Mouse (Mus musculus) forebrain, embryonic 14.5 days (tissue): ENCODE measurements around the gene Clec2h. TPM values are rescaled to one million over a fixed set of nuclear protein-coding genes. Genes with fewer than 3 reads are reported as not detected.

Source experiments
- ATAC-seq: fragments of 200-750 bp; cut with Nextera tagmentation; 2 replicates; pipeline ENCODE4 v1.8.0; 2017; ENCODE audit warnings: mild to moderate bottlenecking, moderate library complexity
- DNase-seq: peaks from one replicate; pipeline ENCODE4 v3.0.0-alpha.2; 2015; ENCODE audit warnings: low spot score
- H3K27ac ChIP-seq: fragments of 300-500 bp; sonication (generic); 2 replicates; pipeline ENCODE4 v1.5.1; 2014; ENCODE audit warnings: low read depth, mild to moderate bottlenecking, control low read depth, low read length, moderate library complexity
- H3K27me3 ChIP-seq: fragments of 300-500 bp; sonication (generic); replicated peaks from 2 replicates; pipeline ENCODE4 v1.6.1; 2014; ENCODE audit warnings: low read length, control low read depth, mixed read lengths; ENCODE audit not compliant: control insufficient read depth, insufficient read depth
- H3K36me3 ChIP-seq: fragments of 300-500 bp; sonication (generic); 2 replicates; pipeline ENCODE4 v1.6.1; 2014; ENCODE audit warnings: low read length, control low read depth; ENCODE audit not compliant: control insufficient read depth, insufficient read depth
- H3K4me1 ChIP-seq: fragments of 300-500 bp; sonication (generic); 2 replicates; pipeline ENCODE4 v1.6.1; 2014; ENCODE audit warnings: antibody characterized with exemption, low read length, control low read depth; ENCODE audit not compliant: control insufficient read depth, insufficient read depth
- H3K4me2 ChIP-seq: fragments of 300-500 bp; sonication (generic); 2 replicates; pipeline ENCODE4 v1.6.1; 2014; ENCODE audit warnings: mild to moderate bottlenecking, control low read depth, low read length
- H3K4me3 ChIP-seq: fragments of 300-500 bp; sonication (generic); 2 replicates; pipeline ENCODE4 v1.5.1; 2014; ENCODE audit warnings: low read depth, low read length, control low read depth
- H3K9ac ChIP-seq: fragments of 300-500 bp; sonication (generic); 2 replicates; pipeline ENCODE4 v1.6.1; 2014; ENCODE audit warnings: mild to moderate bottlenecking, low read length, control low read depth, moderate library complexity
- H3K9me3 ChIP-seq: fragments of 300-500 bp; sonication (generic); replicated peaks from 2 replicates; pipeline ENCODE4 v1.6.1; 2016; ENCODE audit warnings: low read length, control low read depth, mixed read lengths; ENCODE audit not compliant: control insufficient read depth
- WGBS: fragments of 180-500 bp; shearing (Covaris S2); extraction: QIAGEN DNeasy Blood & Tissue Kit; methylation state at CpG from one replicate; pipeline ENCODE4 v1.1.7; 2014; 5-methylcytosine and 5-hydroxymethylcytosine counted together
- polyA plus RNA-seq: library from polyadenylated mRNA; unstranded; fragments of >200 nt; fragmentation: Nextera tagmentation; extraction: Ambion mirVana; gene quantifications from 2 replicates; pipeline ENCODE4 v1.2.1, GENCODE M21; 2014

Clec2h gene
- polyA plus RNA-seq, 1 experiment from 2014 or later, result not detected

DNA sequence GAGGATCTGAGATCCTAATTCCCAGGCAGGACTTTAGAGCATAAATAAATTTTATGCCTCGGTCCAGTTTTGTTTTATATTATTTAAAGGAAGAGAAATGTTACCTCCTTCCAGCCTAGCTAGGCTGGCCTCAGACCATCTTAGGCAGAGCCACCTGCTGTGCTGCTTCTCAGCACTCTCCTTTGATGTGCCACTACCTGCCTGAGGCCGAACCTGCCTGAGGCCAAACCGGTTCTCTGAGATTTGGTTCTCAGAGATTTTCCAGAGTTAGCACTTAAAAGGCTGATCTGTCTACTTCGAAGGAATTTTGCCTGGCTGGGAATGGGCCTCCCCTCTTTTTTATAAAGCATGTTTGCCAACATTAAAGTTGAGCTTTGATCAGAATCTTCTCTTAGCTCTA lies 7.8 kb downstream of the Clec2h start:
- Histone ChIP-seq H3K27me3 (no peaks in the 10 kb centered on the region), H3K27ac (no peak overlapping the region), H3K4me2 (no peak overlapping the region), H3K4me1 (no peaks in the 10 kb centered on the region), H3K9me3 (no peaks in the 10 kb centered on the region), H3K36me3 (no peaks in the 10 kb centered on the region), H3K9ac (no peak overlapping the region), H3K4me3 (no peak overlapping the region)
- DNase-seq, result no peak
- WGBS, result 61% methylated on average over 4 of the region's 4 CpGs
- ATAC-seq, result no peak

DNA sequence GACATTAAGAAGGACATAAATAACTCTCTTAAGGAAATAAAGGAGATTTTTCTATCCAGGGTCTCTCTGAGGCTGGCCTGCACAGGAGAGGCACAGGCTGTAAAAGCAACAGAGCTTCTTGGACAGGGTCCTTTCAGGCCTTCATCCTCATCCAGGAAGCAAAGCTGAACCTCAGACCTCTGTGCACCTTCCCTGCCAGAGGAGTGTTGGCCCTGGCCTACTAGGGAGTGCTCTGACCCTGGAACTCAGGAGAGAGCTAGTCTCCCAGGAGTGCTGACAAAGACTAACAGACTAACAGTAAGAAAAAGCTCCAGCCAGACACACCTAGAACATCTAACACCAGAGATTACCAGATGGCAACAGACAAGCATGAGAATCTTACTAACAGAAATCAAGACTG lies 17.4 kb downstream of the Clec2h start:
- Histone ChIP-seq H3K27ac (no peak overlapping the region), H3K9ac (no peak overlapping the region), H3K4me1 (no peaks in the 10 kb centered on the region), H3K4me3 (no peak overlapping the region), H3K36me3 (no peaks in the 10 kb centered on the region), H3K27me3 (no peaks in the 10 kb centered on the region), H3K9me3 (no peaks in the 10 kb centered on the region), H3K4me2 (no peak overlapping the region)
- DNase-seq, result no peak
- no peak for ATAC-seq

DNA sequence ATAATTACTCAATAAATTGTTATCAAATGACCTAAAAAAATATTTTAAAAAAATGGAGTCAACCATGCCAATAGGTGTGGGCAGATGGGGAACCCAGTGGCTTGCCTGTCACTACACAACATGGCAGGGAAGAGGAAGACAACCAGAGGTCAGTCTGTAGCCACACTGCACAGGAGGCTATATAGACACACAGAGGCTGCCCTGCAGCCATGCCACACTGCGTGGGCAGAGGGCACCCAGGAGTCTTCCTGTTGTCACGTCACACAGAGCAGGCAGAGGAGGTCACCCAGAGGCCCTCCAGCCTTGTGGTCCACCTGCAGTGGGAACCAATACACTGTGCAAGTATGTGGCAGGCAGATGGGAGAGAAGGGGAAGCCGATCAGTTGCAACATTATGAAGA lies 39.5 kb downstream of the Clec2h start:
- 79% methylated on average over 3 of the region's 3 CpGs for whole genome bisulfite sequencing
- ATAC-seq (no peak), DNase-seq (no peak)
- Histone ChIP-seq H3K4me2 (no peak overlapping the region), H3K4me3 (no peak overlapping the region), H3K4me1 (no peaks in the 10 kb centered on the region), H3K9me3 (no peaks in the 10 kb centered on the region), H3K27me3 (no peaks in the 10 kb centered on the region), H3K27ac (no peak overlapping the region), H3K36me3 (no peaks in the 10 kb centered on the region), H3K9ac (no peak overlapping the region)

DNA sequence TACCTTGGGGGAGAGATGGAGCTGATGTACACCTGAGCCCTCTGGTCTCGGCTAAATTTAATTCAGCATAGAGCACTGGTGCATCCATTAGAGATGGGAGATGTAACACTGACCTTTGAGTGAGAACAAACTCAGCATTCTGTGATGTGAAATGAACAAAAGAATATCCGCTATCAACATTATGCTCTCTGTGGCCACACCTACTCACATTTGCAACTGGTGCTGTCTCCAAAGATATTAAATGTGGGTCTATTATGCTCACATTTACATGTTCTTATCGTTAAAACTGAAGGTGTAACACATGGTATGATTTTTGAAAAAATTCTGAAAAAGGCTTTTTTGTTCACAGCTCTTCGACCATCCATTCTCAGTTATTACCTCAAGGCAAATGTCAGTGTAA lies 60.8 kb downstream of the Clec2h start, which contains the start of gene Klrb1:
Gene Klrb1, minus strand, starts transcription at position 101 of the 400 bp plus-strand sequence.
- Histone ChIP-seq H3K27ac (no peak within 1 kb of the TSS), H3K9ac (no peak within 1 kb of the TSS), H3K27me3 (no peaks in the 10 kb centered on the region), H3K4me1 (no peaks in the 10 kb centered on the region), H3K36me3 (no peaks in the 10 kb centered on the region), H3K4me2 (no peak within 1 kb of the TSS), H3K4me3 (no peak within 1 kb of the TSS), H3K9me3 (no peaks in the 10 kb centered on the region)
- DNase-seq (no peak), ATAC-seq (no peak)
- WGBS, result 86% methylated on average over 4 of the region's 4 CpGs

Other genes starting within 250 kb of the Clec2h start
- 28.0 and 32.1 TPM in 2 replicates for gene Itfg2, start 237.5 kb upstream of the Clec2h start, polyA plus RNA-seq
- gene Fkbp4, start 223.7 kb upstream of the Clec2h start, polyA plus RNA-seq, result 366 and 400 TPM in 2 replicates
- gene Pzp, start 135.7 kb upstream of the Clec2h start, polyA plus RNA-seq, result not detected in 2 replicates
- gene A2ml1, start 80.8 kb upstream of the Clec2h start, polyA plus RNA-seq, result 2.8 and 3.3 TPM in 2 replicates
- not detected in 2 replicates for gene Klrb1a, start 38.9 kb upstream of the Clec2h start, polyA plus RNA-seq
- not detected in 2 replicates for gene Klrb1, start 60.7 kb downstream of the Clec2h start, polyA plus RNA-seq
- not detected in 2 replicates for gene Klrb1c, start 126.8 kb downstream of the Clec2h start, polyA plus RNA-seq
- not detected in 2 replicates for gene Gm44511, start 163.9 kb downstream of the Clec2h start, polyA plus RNA-seq
- gene Klrb1b, start 163.9 kb downstream of the Clec2h start, polyA plus RNA-seq, result not detected in 2 replicates
- not detected in 2 replicates for gene Clec2i, start 225.2 kb downstream of the Clec2h start, polyA plus RNA-seq
- 0.52 and 0.65 TPM in 2 replicates for gene BC035044, start 228.7 kb downstream of the Clec2h start, polyA plus RNA-seq